Mouse (Mus musculus): Measurements from ENCODE around the gene Zfp488.

Gene Zfp488

DNA sequence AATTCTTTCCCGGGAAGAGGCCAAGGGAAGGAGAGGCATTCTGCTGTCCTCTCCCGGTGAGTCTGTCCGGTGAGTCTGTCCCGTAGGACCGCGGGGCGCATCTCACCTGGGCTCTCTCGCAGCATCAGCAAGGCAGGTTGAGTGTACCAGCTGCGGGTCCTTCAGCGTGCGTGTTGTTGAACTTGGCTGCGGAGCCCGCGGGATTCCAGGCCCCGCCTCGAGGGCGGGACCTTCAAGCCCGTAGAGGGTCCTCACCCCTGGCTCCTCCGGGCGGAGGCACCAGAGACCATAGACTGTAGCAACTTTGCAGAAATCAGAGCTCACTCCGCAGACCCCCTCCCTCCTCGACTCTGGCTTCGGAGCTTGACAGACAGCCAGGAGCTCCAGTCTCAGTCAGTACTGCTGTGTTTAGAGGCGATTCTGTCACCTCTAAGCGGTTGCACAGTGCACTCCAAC, at the start of gene Zfp488:
Gene Zfp488 (minus strand): TSS at position 161 of the 456 bp plus-strand sequence.
- DNase-seq (ENCODE audit: low spot score): no peak

- DNase-seq (ENCODE audit: low spot score): no peak
Observed at GRCm38 (mm10) chr14:34026710-34027109, 48.1 kb upstream of the Zfp488 start.

- no peak for DNase-seq (ENCODE audit: low spot score)
Observed at GRCm38 (mm10) chr14:34016938-34017337, 38.4 kb upstream of the Zfp488 start.

GRCm38 (mm10) chr14:34016381-34016780, 37.8 kb upstream of the Zfp488 start, which contains the start of gene Gm5460:
Gm5460 (plus strand) TSS chr14:34016758.
- no peak for DNase-seq (ENCODE audit: low spot score)

GRCm38 (mm10) chr14:34015063-34015462, 36.5 kb upstream of the Zfp488 start, which contains the start of gene Gm30083:
Gm30083 (minus strand) TSS chr14:34015182.
- no peak for DNase-seq (ENCODE audit: low spot score)

DNA sequence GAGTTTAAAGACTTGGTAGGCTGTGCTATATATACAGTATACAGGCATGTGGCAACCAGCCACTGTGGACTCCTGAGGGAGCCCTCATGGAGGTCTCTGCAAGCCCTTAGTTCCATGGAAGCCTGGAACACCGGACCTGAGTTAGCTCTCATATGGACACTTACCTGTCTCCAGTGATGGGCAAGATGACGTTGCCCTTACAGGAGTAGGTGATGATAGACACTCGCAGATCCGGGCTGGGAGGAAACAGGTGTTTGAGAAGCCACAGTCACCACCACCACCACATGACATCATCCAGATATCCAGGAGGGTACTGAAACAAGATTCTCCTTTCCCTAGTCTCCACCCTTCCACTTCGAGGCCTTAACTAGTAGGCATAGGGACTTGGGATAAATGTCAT, 23.8 kb upstream of the Zfp488 start:
- DNase-seq (ENCODE audit: low spot score): no peak

GRCm38 (mm10) chr14:34001445-34001844, 22.9 kb upstream of the Zfp488 start:
- DNase-seq (ENCODE audit: low spot score): no peak

DNA sequence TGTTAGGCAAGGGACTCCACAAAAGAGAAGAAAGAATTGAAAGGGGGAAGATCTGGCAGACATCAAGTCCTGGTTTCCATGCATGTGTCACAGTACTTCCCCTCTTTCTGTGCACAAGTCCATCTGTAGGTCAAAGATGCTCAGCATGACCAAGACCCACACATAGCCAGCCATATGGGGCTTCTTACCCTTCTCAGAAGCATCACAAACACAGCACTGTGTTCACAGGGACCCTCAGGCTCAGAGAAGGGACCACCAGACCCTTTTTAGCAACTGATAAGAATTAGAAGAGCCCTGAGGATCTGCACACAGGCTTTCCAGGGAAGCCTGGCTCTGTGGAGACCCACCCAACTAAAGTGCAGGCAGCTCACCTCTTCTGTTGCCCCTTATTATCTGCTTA, 21.5 kb upstream of the Zfp488 start:
- DNase-seq (ENCODE audit: low spot score): no peak

- no peak for DNase-seq (ENCODE audit: low spot score)
Observed at GRCm38 (mm10) chr14:33997427-33997826, 18.9 kb upstream of the Zfp488 start.

DNA sequence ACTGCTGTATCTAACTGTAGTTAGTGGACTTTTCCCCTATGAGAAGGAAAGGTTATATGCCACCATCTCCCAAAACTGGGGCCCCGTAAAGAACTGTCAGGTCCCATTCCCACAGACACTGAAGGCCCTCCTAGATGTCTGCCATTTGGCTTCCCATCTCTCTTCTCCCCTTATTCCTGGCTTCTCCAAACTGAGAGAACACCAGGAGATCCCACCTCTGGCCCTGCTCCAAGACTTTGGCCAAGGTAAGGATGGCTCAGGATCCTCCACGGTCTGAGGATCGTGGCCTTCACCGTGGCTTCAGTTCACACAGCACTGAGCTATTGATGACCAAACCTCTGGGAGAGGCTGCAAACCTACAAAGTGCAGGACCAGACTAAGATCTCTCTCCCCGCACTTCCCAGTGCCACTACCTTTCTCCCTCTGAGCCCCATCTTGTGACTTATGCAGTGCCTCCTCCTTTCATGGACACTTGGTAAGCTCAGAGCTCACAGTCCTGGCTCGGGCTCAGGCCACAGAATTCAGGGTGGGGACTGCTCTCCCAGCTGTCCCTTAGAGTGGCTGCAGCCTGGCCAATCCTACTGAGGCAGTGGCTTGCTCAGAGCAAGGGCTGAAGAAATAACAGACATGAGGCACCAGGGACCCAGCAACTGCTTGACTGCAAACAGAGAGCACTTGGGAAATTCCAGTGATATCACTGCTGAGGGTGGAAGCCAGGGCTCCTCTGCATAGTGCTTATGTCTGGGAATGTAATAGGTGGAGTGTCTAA, 15.1 kb upstream of the Zfp488 start:
- no peak for DNase-seq (ENCODE audit: low spot score)

GRCm38 (mm10) chr14:33993051-33993450, 14.5 kb upstream of the Zfp488 start:
- DNase-seq (ENCODE audit: low spot score): no peak

GRCm38 (mm10) chr14:33991971-33992370, 13.4 kb upstream of the Zfp488 start:
- no peak for DNase-seq (ENCODE audit: low spot score)

DNA sequence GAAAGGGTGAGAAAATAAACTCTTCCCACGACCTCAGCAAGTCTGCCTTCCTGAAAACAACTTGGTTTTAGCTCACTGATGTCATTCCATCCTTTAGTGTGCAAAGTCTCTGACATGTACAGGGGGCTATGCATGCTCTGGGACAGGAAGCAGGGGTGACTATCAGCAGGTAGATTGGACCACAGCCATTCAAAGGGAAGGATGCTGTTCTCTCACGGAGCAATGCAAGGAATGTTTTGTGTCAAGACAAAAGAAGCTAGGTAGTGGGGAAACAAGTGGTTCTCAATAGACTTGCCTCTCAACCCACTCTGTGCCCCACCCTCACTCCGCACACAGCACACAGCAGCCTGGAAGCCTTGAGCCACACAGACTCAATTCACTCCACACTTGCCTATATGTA, 10.6 kb upstream of the Zfp488 start:
- DNase-seq (ENCODE audit: low spot score): no peak

DNA sequence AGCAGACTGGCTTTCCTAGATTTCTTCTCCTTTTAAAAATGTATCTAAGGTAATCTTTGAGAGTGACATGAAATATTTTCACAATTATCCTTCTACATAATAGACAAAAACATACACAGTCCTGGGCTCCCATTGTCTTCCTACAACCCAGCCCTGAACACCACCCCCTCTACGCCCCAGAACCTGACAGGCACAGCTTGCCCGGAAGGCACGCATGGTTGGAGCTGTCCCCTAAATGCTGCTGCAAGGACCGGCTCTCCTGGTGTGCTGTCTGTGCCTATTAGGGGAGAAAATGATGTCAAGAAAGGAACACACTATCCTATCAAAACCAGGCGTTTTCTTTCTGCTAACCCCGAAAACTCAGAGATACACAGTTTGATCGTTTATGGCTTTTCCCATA, 816 bp downstream of the Zfp488 start:
- no peak for DNase-seq (ENCODE audit: low spot score)

GRCm38 (mm10) chr14:33974752-33975151, 3.8 kb downstream of the Zfp488 start:
- DNase-seq (ENCODE audit: low spot score): no peak

DNA sequence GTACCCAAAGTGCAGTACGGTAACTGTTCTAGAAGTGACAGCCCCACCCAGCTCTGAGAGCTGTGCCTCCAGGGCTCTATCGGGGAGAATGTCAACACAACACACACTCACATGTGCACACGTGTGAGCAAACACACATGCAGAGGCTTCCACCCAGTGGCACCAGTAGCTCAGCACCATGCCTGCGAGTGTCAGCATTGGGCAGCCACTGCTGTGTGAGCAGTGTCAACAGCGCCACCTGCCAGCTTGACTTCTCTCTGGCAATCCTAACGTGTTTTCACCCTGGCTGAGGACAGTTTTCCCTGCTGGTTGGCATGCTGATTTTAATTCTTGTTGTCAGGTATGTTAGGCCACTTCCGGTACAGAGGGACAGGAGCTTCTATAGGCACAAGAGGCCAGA, 5.9 kb downstream of the Zfp488 start:
- DNase-seq (ENCODE audit: low spot score): peak; percentile 5

- no peak for DNase-seq (ENCODE audit: low spot score)
Observed at GRCm38 (mm10) chr14:33965675-33966074, 12.9 kb downstream of the Zfp488 start.

DNA sequence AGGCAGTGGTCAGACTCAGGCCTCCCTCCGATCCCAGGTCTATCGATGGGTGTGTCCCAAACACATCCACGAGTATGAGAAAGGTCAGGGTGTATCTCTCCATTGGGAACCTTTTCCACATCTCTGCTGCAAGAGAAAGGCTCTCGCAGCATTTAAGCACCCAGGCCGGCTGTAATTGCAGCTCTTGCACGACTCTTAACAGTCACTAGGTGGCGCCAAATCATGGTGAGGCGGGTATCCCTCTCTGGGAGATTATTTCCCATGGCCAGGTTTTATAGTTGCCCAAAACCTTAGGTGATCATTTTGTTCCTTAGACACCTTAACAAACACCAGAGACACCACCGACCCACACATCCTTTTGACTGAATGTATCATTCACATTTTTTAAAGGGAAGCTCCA, 19.2 kb downstream of the Zfp488 start:
- DNase-seq (ENCODE audit: low spot score): peak; percentile 65

DNA sequence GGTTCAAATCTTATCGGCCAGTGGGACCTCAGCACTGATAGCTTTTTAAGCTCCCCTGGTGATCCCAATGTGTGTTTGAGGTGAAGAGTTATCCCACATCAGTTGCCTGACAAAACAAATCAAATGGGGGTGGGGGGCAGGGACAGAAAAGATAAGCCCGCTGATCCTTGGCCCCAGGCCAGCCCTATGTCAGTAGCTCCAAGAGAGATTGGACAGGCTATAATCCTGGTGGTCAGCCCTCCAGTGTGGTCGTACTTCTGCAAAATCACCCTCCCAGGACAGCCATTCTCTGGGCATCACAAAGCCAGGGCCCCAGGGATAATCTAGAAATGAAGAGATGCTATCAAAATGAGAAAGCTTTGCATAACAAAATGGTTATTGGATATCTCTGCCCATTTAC, 19.7 kb downstream of the Zfp488 start:
- DNase-seq (ENCODE audit: low spot score): no peak

- DNase-seq (ENCODE audit: low spot score): no peak
Observed at GRCm38 (mm10) chr14:33958186-33958585, 20.4 kb downstream of the Zfp488 start.

- no peak for DNase-seq (ENCODE audit: low spot score)
Observed at GRCm38 (mm10) chr14:33956055-33956454, 22.5 kb downstream of the Zfp488 start.

DNA sequence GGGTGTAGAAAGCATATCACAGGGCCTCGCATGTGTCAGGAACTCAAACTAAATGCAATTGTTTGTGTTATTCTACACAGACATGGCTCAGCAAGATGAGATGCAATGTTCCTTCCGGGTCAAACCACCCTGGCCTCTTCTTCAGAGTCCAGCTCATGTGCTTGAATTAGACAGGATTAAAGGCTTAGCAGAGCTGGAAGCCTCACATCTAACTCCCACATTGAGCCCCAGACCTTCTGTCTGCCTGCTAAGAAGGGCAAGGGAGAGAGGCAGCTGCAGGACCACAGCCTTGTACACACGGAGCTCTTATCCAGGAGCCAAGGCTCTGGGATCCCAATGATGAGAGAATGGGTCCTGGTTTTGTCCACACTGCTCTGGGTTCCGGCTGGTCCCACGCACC, 24.8 kb downstream of the Zfp488 start, which contains the start of gene Rbp3:
Gene Rbp3 (plus strand): TSS at position 243 of the 400 bp plus-strand sequence.
- no peak for DNase-seq (ENCODE audit: low spot score)

GRCm38 (mm10) chr14:33952233-33952981, 26.2 kb downstream of the Zfp488 start:
- no peak for DNase-seq (ENCODE audit: low spot score)
